Mouse (Mus musculus): ENCODE data around the gene E130114P18Rik. TPM values are rescaled to one million over a fixed set of nuclear protein-coding genes. Genes with fewer than 3 reads are reported as not detected.

E130114P18Rik gene
- total RNA-seq, 1 experiment from 2014 or later: not detected

DNA sequence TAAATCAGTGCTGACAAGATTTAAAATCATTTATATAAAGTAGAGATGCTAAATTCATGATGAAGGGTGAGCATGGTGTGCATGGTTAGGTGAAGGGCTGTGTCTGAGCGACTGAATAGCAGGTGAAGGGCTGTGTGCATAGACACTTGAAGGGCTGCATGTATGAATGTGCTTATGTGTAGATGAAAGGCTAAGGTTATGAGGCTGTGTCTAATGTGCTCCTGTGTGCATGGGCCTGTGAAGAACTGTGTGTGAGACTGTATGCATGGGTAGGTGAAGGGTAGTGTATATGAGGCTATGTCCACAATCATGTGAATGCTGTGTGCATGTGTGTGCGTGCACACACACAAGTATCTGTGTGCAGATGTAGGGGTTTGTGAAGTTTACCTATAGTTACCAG, 29.0 kb upstream of the E130114P18Rik start:
- ATAC-seq (replicated peaks; ENCODE audit: insufficient number of reproducible peaks, low FRiP score, low TSS enrichment, poor library complexity, severe bottlenecking): no peak

- ATAC-seq (replicated peaks; ENCODE audit: insufficient number of reproducible peaks, low FRiP score, low TSS enrichment, poor library complexity, severe bottlenecking): no peak
Measured at GRCm38 (mm10) chr4:97805896-97806808, 28.3 kb upstream of the E130114P18Rik start.

- ATAC-seq (replicated peaks; ENCODE audit: insufficient number of reproducible peaks, low FRiP score, low TSS enrichment, poor library complexity, severe bottlenecking): no peak
Measured at GRCm38 (mm10) chr4:97805255-97805654, 27.4 kb upstream of the E130114P18Rik start.

GRCm38 (mm10) chr4:97804638-97805037, 26.8 kb upstream of the E130114P18Rik start:
- no peak for ATAC-seq (replicated peaks; ENCODE audit: insufficient number of reproducible peaks, low FRiP score, low TSS enrichment, poor library complexity, severe bottlenecking)

DNA sequence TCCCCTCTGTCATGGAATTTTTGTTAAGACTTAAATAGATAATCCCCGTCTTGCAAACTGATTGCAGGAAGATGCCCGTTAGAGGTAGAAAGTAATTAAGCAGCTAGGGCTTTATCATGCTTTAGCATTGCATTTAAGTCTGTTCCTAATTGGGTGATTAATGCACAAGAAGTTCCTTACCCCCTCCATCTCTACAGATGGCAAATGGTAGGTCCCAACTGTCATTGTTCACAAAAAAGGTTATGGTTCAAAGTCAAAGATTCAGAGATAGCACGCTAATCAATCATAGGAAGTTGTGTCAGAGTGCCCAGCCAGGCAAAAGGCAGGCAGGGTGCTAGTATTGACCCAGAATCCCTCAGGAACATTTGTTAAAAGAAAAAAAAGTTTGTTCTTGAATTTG, 25.9 kb upstream of the E130114P18Rik start:
- no peak for ATAC-seq (replicated peaks; ENCODE audit: insufficient number of reproducible peaks, low FRiP score, low TSS enrichment, poor library complexity, severe bottlenecking)

- no peak for ATAC-seq (replicated peaks; ENCODE audit: insufficient number of reproducible peaks, low FRiP score, low TSS enrichment, poor library complexity, severe bottlenecking)
Measured at GRCm38 (mm10) chr4:97796505-97796904, 18.6 kb upstream of the E130114P18Rik start.

GRCm38 (mm10) chr4:97795957-97796356, 18.1 kb upstream of the E130114P18Rik start:
- no peak for ATAC-seq (replicated peaks; ENCODE audit: insufficient number of reproducible peaks, low FRiP score, low TSS enrichment, poor library complexity, severe bottlenecking)

DNA sequence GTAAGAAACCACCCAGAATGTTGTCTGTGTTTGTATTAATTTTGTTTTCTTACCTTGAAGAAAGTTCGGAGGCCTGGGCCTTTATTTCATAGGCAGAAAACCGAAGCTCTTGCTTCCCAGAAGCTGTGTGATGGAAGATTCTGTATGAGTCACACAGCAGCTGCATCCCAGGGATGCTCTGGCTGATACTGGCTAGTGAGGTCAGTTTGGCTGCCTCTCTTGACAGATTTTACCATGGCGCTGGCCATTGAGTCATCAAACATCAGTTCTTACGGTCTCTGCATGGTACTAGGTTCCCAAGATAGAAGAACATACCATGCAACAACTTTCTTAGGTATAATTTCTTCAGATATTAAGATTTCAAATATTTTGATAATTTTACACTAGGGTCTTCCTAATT, 17.0 kb upstream of the E130114P18Rik start:
- no peak for ATAC-seq (replicated peaks; ENCODE audit: insufficient number of reproducible peaks, low FRiP score, low TSS enrichment, poor library complexity, severe bottlenecking)

- no peak for ATAC-seq (replicated peaks; ENCODE audit: insufficient number of reproducible peaks, low FRiP score, low TSS enrichment, poor library complexity, severe bottlenecking)
Measured at GRCm38 (mm10) chr4:97793931-97794330, 16.1 kb upstream of the E130114P18Rik start.

- ATAC-seq (replicated peaks; ENCODE audit: insufficient number of reproducible peaks, low FRiP score, low TSS enrichment, poor library complexity, severe bottlenecking): no peak
Measured at GRCm38 (mm10) chr4:97788537-97788936, 10.7 kb upstream of the E130114P18Rik start.

DNA sequence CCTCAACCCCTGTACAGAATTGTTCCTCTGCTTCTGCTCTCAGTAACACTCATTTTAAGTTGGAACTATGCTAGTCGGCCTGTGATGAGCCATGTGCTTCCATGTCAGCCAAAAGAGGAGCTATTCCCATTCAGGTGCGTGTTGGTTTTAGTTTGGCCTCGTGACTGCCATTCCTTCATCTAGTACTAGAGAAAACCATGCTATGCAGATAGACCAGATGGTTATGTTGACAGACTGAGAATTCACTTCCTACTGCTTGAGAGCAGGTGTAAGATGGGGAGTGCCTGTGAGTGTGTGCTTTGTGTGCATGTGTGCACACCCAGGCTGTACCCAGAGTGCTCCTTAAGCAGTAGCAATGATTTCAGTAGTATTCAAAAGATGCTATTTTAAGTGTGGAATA, 9.6 kb upstream of the E130114P18Rik start:
- ATAC-seq (replicated peaks; ENCODE audit: insufficient number of reproducible peaks, low FRiP score, low TSS enrichment, poor library complexity, severe bottlenecking): no peak

DNA sequence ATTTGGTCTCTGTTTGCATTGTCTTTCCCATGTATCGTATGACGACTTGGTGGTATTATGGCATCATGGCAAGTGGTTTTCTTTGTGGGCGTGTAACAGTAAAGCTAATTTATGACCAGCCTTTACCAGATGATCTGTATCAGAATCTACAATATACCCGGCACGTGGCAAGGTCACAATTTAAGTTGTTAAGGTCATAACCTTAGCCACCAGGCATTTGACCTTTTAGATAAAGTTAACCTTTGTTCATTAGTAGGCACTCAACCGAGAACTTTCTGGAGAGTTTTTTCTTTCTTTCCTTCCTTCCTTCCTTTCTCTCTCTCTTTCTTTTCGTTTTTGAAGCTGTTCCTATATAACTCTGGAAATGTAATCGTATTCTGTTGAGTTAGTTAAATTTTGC, 8.7 kb upstream of the E130114P18Rik start:
- no peak for ATAC-seq (replicated peaks; ENCODE audit: insufficient number of reproducible peaks, low FRiP score, low TSS enrichment, poor library complexity, severe bottlenecking)

- ATAC-seq (replicated peaks; ENCODE audit: insufficient number of reproducible peaks, low FRiP score, low TSS enrichment, poor library complexity, severe bottlenecking): no peak
Measured at GRCm38 (mm10) chr4:97785547-97786271, 7.8 kb upstream of the E130114P18Rik start.

- ATAC-seq (replicated peaks; ENCODE audit: insufficient number of reproducible peaks, low FRiP score, low TSS enrichment, poor library complexity, severe bottlenecking): no peak
Measured at GRCm38 (mm10) chr4:97784236-97784635, 6.4 kb upstream of the E130114P18Rik start.

DNA sequence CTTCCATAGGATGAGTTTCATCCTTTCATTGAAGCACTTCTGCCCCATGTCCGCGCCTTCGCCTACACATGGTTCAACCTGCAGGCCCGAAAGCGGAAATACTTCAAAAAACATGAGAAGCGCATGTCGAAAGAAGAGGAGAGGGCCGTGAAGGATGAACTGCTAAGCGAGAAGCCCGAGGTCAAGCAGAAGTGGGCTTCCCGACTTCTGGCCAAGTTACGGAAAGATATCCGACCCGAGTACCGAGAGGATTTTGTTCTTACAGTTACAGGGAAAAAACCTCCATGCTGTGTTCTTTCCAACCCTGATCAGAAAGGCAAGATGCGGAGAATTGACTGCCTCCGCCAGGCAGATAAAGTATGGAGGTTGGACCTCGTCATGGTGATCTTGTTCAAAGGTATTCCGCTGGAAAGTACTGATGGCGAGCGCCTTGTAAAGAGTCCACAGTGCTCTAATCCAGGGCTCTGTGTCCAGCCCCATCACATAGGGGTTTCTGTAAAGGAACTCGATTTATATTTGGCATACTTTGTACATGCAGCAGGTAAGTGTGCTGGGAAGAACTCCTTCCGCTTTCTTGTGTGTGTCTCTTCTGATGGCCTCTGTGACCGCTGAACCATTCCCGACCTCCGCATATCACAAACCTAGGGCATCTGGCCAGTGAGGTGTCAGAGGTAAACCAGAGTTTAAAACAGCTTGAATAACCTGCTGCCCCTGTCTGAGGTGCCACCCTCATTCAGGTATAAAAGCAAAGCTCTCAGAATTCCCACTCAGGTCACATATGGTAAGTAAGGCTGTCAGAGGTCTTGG, 5.4 kb upstream of the E130114P18Rik start:
- no peak for ATAC-seq (replicated peaks; ENCODE audit: insufficient number of reproducible peaks, low FRiP score, low TSS enrichment, poor library complexity, severe bottlenecking)

DNA sequence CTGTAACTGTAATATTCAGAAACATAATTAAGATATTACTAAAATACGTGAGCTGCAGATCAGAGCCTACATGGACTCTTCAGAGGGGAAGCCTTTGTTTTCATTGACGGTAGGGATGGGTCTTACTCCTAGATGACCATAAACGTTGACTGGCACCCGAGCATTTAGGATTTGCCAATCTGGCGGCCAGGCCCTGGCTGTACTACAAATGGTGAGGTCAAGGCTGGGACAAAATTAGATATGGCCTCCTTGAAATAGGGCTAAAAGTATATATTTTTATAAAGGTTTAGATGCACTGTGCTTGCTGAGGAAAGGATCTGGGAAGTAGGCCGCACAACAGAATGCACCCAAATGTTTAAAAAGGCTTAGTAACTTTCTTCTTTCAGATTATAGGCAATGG, 4.6 kb upstream of the E130114P18Rik start:
- no peak for ATAC-seq (replicated peaks; ENCODE audit: insufficient number of reproducible peaks, low FRiP score, low TSS enrichment, poor library complexity, severe bottlenecking)

DNA sequence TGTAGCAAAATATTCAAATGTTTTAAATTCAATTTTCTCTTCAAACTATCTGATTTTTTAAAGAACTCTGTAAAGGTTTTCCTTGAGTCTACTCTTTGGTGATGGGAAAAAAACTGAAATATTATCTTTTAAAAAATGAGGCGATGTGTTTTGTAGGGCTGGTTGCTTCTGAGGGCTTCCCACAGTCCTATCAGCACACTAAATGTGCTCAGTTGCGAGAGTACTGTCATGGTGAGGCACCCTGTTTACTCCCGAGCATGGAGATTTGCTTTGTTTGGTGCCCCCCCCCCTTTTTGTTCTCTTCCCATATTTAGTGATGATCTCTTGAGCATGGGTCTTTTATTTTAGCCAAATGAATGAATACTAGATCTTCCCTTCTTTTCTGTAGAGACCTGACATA, 4.2 kb upstream of the E130114P18Rik start:
- no peak for ATAC-seq (replicated peaks; ENCODE audit: insufficient number of reproducible peaks, low FRiP score, low TSS enrichment, poor library complexity, severe bottlenecking)

DNA sequence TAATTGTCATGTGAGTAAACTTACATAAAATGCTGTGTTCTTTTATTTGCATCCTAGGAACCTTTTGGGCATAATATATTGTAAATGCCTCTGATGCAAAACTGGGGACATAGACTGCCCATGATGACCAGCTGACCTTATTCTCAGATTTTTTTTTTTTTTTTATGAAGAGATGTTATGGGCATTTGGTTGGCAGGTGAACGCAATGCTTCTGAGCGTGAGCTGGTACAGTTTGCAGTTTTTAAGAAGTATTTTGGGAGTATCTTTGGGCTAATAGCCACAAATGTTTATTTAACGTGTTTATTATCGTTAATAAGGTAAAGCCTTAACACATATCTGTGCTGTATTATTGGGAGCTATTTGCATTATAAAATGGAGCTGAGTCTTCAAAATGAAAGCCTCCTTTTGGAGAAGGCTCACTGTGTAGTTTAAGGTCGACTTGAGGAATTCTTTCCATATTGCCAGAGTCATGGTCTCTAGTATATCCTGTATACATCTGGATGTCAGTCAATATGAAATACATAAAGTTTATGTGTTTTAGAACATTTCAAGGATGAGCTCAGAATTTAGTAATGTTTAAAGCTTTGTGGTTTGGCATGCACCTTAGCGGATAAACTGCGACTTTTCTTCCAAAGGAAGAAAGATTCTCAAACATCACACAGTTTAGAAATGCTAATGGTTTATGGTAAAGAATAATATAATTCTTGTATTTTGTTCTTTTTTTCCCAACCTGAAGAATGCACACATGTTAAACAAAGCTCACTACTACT, 3.0 kb upstream of the E130114P18Rik start:
- ATAC-seq (replicated peaks; ENCODE audit: insufficient number of reproducible peaks, low FRiP score, low TSS enrichment, poor library complexity, severe bottlenecking): no peak
